Mouse (Mus musculus) heart, adult 11 months (tissue): Measurements from ENCODE around the gene Slc9a5.

ENCODE experiments used
- DNase-seq: peaks from one replicate; pipeline ENCODE4 v3.0.0; 2022

Gene Slc9a5

GRCm38 (mm10) chr8:105348450-105349095 lies at the start of gene Slc9a5:
Gene Slc9a5, plus strand, starts transcription at chr8:105348843.
- DNase-seq: peak; percentile 97

- DNase-seq: peak; percentile 92
These were observed 48.7 kb upstream of the Slc9a5 start for GRCm38 (mm10) chr8:105299962-105300361.

GRCm38 (mm10) chr8:105303396-105303795 lies 45.2 kb upstream of the Slc9a5 start:
- no peak for DNase-seq

- DNase-seq: no peak
These were observed 44.8 kb upstream of the Slc9a5 start for GRCm38 (mm10) chr8:105303874-105304273.

GRCm38 (mm10) chr8:105304325-105305210 lies 44.1 kb upstream of the Slc9a5 start:
- DNase-seq: no peak

- peak; percentile 94 for DNase-seq
These were observed 43.2 kb upstream of the Slc9a5 start, which contains the start of gene Elmo3 for GRCm38 (mm10) chr8:105305211-105306145. Gene Elmo3, plus strand, starts transcription at chr8:105305601.

GRCm38 (mm10) chr8:105306146-105306691 lies 42.4 kb upstream of the Slc9a5 start:
- DNase-seq: no peak

GRCm38 (mm10) chr8:105307670-105308069 lies 41.0 kb upstream of the Slc9a5 start:
- DNase-seq: no peak

- DNase-seq: peak; percentile 88
These were observed 40.2 kb upstream of the Slc9a5 start for GRCm38 (mm10) chr8:105308428-105308827.

GRCm38 (mm10) chr8:105309142-105309847 lies 39.3 kb upstream of the Slc9a5 start:
- peak; percentile 87 for DNase-seq

- no peak for DNase-seq
These were observed 38.5 kb upstream of the Slc9a5 start for GRCm38 (mm10) chr8:105310118-105310517.

- no peak for DNase-seq
These were observed 36.9 kb upstream of the Slc9a5 start for GRCm38 (mm10) chr8:105311718-105312117.

- peak; percentile 97 for DNase-seq
These were observed 35.7 kb upstream of the Slc9a5 start for GRCm38 (mm10) chr8:105312891-105313481.

- DNase-seq: peak; percentile 86
These were observed 34.8 kb upstream of the Slc9a5 start for GRCm38 (mm10) chr8:105313622-105314402.

GRCm38 (mm10) chr8:105315073-105315769 lies 33.4 kb upstream of the Slc9a5 start:
- DNase-seq: no peak

- DNase-seq: peak; percentile 94
These were observed 30.7 kb upstream of the Slc9a5 start for GRCm38 (mm10) chr8:105317941-105318340.

- no peak for DNase-seq
These were observed 29.9 kb upstream of the Slc9a5 start for GRCm38 (mm10) chr8:105318662-105319190.

- no peak for DNase-seq
These were observed 25.5 kb upstream of the Slc9a5 start for GRCm38 (mm10) chr8:105323183-105323582.

GRCm38 (mm10) chr8:105325641-105326093 lies 23.0 kb upstream of the Slc9a5 start:
- DNase-seq: no peak
